Mouse (Mus musculus): ENCODE data around the gene Gnai2.

Gnai2 gene

GRCm38 (mm10) chr9:107635279-107636028 lies at the start of gene Gnai2:
Gene Gnai2 (minus strand): TSS chr9:107635367.
- no peak for DNase-seq (ENCODE audit: low read depth, low spot score)

- DNase-seq (ENCODE audit: low read depth, low spot score) = no peak
Measured at GRCm38 (mm10) chr9:107682405-107682804, 47.2 kb upstream of the Gnai2 start.

GRCm38 (mm10) chr9:107679501-107679900 lies 44.3 kb upstream of the Gnai2 start, which contains the start of gene Gnat1:
Gene Gnat1 (minus strand): TSS chr9:107679712.
- DNase-seq (ENCODE audit: low read depth, low spot score) = peak; percentile 96

GRCm38 (mm10) chr9:107678861-107679260 lies 43.7 kb upstream of the Gnai2 start:
- DNase-seq (ENCODE audit: low read depth, low spot score) = no peak

- DNase-seq (ENCODE audit: low read depth, low spot score) = peak; percentile 90
Measured at GRCm38 (mm10) chr9:107677819-107678526, 42.8 kb upstream of the Gnai2 start.

GRCm38 (mm10) chr9:107677091-107677784 lies 42.1 kb upstream of the Gnai2 start:
- DNase-seq (ENCODE audit: low read depth, low spot score) = no peak

- no peak for DNase-seq (ENCODE audit: low read depth, low spot score)
Measured at GRCm38 (mm10) chr9:107676302-107676701, 41.1 kb upstream of the Gnai2 start.

GRCm38 (mm10) chr9:107675671-107676301 lies 40.6 kb upstream of the Gnai2 start:
- DNase-seq (ENCODE audit: low read depth, low spot score) = peak; percentile 73

- no peak for DNase-seq (ENCODE audit: low read depth, low spot score)
Measured at GRCm38 (mm10) chr9:107674609-107675429, 39.7 kb upstream of the Gnai2 start.

GRCm38 (mm10) chr9:107670259-107670658 lies 35.1 kb upstream of the Gnai2 start:
- DNase-seq (ENCODE audit: low read depth, low spot score) = peak; percentile 76

- no peak for DNase-seq (ENCODE audit: low read depth, low spot score)
Measured at GRCm38 (mm10) chr9:107669480-107669945, 34.3 kb upstream of the Gnai2 start, which contains the start of gene Slc38a3. Gene Slc38a3 (minus strand): TSS chr9:107669530.

GRCm38 (mm10) chr9:107668916-107669315 lies 33.7 kb upstream of the Gnai2 start:
- DNase-seq (ENCODE audit: low read depth, low spot score) = no peak

GRCm38 (mm10) chr9:107668011-107668410 lies 32.8 kb upstream of the Gnai2 start:
- DNase-seq (ENCODE audit: low read depth, low spot score) = no peak

GRCm38 (mm10) chr9:107667219-107667618 lies 32.1 kb upstream of the Gnai2 start:
- DNase-seq (ENCODE audit: low read depth, low spot score) = peak; percentile 76

GRCm38 (mm10) chr9:107666751-107667205 lies 31.6 kb upstream of the Gnai2 start:
- DNase-seq (ENCODE audit: low read depth, low spot score) = no peak

GRCm38 (mm10) chr9:107665308-107665707 lies 30.1 kb upstream of the Gnai2 start:
- no peak for DNase-seq (ENCODE audit: low read depth, low spot score)

GRCm38 (mm10) chr9:107663525-107663924 lies 28.4 kb upstream of the Gnai2 start:
- no peak for DNase-seq (ENCODE audit: low read depth, low spot score)

GRCm38 (mm10) chr9:107662342-107662741 lies 27.2 kb upstream of the Gnai2 start:
- DNase-seq (ENCODE audit: low read depth, low spot score) = no peak

GRCm38 (mm10) chr9:107660777-107661176 lies 25.6 kb upstream of the Gnai2 start:
- no peak for DNase-seq (ENCODE audit: low read depth, low spot score)

GRCm38 (mm10) chr9:107659961-107660360 lies 24.8 kb upstream of the Gnai2 start:
- DNase-seq (ENCODE audit: low read depth, low spot score) = no peak

GRCm38 (mm10) chr9:107659551-107659950 lies 24.4 kb upstream of the Gnai2 start:
- no peak for DNase-seq (ENCODE audit: low read depth, low spot score)

Measured in retina, adult 2 months (tissue).